Mouse (Mus musculus): ENCODE measurements around the gene Exd2.

GRCm38 (mm10) chr12:80545310-80545709 is 82.4 kb downstream of the Exd2 start:
- TF ChIP-seq GATA1 (IDR thresholded peaks at IDR 0.05; ENCODE audit: low read length) (no peak), TAL1 (IDR thresholded peaks at IDR 0.05; ENCODE audit: low read length) (no peak)

All from erythroblast, embryonic 14.5 days (primary cell).